ENCODE assay signal across 10 mouse cellular contexts in genomic region chr3:90322289-90322688, GRCm38 (mm10). TPM values are rescaled to one million over a fixed set of nuclear protein-coding genes. Genes with fewer than 3 reads are reported as not detected.
DNase-seq lines count a peak whose midpoint lies in the region; ATAC-seq and TF ChIP-seq lines count a peak whose summit lies in the region.
"Had no signal": no experiment of that assay in that cellular context is flagged by ENCODE, and none has a peak within 500 bp of the region (broad histone marks: within the 10 kb centered on the region; RNA-seq: fewer than 3 reads in every experiment).

No protein-coding gene starts in this region.

- peak overlapping the region; percentile 22 for H3K4me2 ChIP-seq in heart, postnatal 0 days (ENCODE audit: low read depth, low read length)
- H3K4me2 ChIP-seq in embryonic facial prominence, embryonic 13.5 days = peak overlapping the region; percentile 38
- H3K4me2 ChIP-seq in limb, embryonic 13.5 days (replicated peaks) = peak overlapping the region; percentile 30

- no peak for TF ChIP-seq EP300 in heart, postnatal 0 days (IDR thresholded peaks at IDR 0.05; ENCODE audit: low read depth)

- ATAC-seq in heart, postnatal 0 days (ENCODE audit: insufficient read depth, low read depth) = no peak
- ATAC-seq in embryonic facial prominence, embryonic 13.5 days (ENCODE audit: insufficient number of reproducible peaks, insufficient read depth, low FRiP score, low TSS enrichment, low read depth) = no peak
- no peak; the same call in 1 of the 2 replicates for ATAC-seq in limb, embryonic 13.5 days (ENCODE audit: low FRiP score, low read depth)
- no peak for ATAC-seq in granulocyte monocyte progenitor cell, adult 5-6 weeks (replicated peaks; ENCODE audit: poor library complexity, severe bottlenecking)

- H3K27me3 ChIP-seq in heart, postnatal 0 days (ENCODE audit: control insufficient read depth, insufficient read depth, low read length) = no peaks in the 10 kb centered on the region
- no peaks in the 10 kb centered on the region for H3K27me3 ChIP-seq in embryonic facial prominence, embryonic 13.5 days
- H3K27me3 ChIP-seq in limb, embryonic 13.5 days = no peaks in the 10 kb centered on the region

- WGBS in heart, postnatal 0 days = 39% methylated on average over 6 of the region's 6 CpGs
- WGBS in embryonic facial prominence, embryonic 13.5 days = 44% methylated on average over 6 of the region's 6 CpGs
- WGBS in limb, embryonic 13.5 days = 47% methylated on average over 6 of the region's 6 CpGs

- TF ChIP-seq CTCF in heart, postnatal 0 days (IDR thresholded peaks at IDR 0.05; ENCODE audit: low read depth) = no peak

- intact Hi-C loops in heart, postnatal 25 days (cut with DNase I) = no loop called here

- H3K9me3 ChIP-seq in heart, postnatal 0 days (replicated peaks; ENCODE audit: control insufficient read depth, low read length) = no peaks in the 10 kb centered on the region
- no peaks in the 10 kb centered on the region for H3K9me3 ChIP-seq in embryonic facial prominence, embryonic 13.5 days
- no peaks in the 10 kb centered on the region for H3K9me3 ChIP-seq in limb, embryonic 13.5 days
- H3K9me3 ChIP-seq: G1E had no signal

- H3K36me3 ChIP-seq in heart, postnatal 0 days (replicated peaks; ENCODE audit: control insufficient read depth, insufficient read depth, low read length) = no peaks in the 10 kb centered on the region
- H3K36me3 ChIP-seq in embryonic facial prominence, embryonic 13.5 days = no peaks in the 10 kb centered on the region
- no peaks in the 10 kb centered on the region for H3K36me3 ChIP-seq in limb, embryonic 13.5 days

- H3K4me1 ChIP-seq in heart, postnatal 0 days (ENCODE audit: control insufficient read depth, insufficient read depth) = peaks cover 20% of the 10 kb centered on the region
- peaks cover 22% of the 10 kb centered on the region for H3K4me1 ChIP-seq in embryonic facial prominence, embryonic 13.5 days
- peaks cover 33% of the 10 kb centered on the region for H3K4me1 ChIP-seq in limb, embryonic 13.5 days

- no peak for DNase-seq in heart, postnatal 0 days (ENCODE audit: low spot score)
- no peak for DNase-seq in heart, postnatal 25 days (ENCODE audit: low spot score)
- DNase-seq in 416B (ENCODE audit: low read depth) = peak; percentile 81
- no peak for DNase-seq in B cell, adult 2 months
- DNase-seq in layer of hippocampus, adult 8-10 months (ENCODE audit: low spot score in 2 of 2) = no peak
- DNase-seq: kidney, adult 2 months had no signal

- peak overlapping the region; percentile 20; the same call in 1 of the 2 replicates for H3K9ac ChIP-seq in heart, postnatal 0 days (replicated peaks; ENCODE audit: low read depth, low read length)
- no peak overlapping the region for H3K9ac ChIP-seq in embryonic facial prominence, embryonic 13.5 days
- H3K9ac ChIP-seq in limb, embryonic 13.5 days = no peak overlapping the region

- H3K27ac ChIP-seq in heart, postnatal 0 days (ENCODE audit: low read depth) = peak overlapping the region; percentile 38
- H3K27ac ChIP-seq in embryonic facial prominence, embryonic 13.5 days = peak overlapping the region; percentile 68; the same call in 1 of the 2 replicates
- peak overlapping the region; percentile 74; the same call in 1 of the 2 replicates for H3K27ac ChIP-seq in limb, embryonic 13.5 days

- no peak overlapping the region for H3K4me3 ChIP-seq in heart, postnatal 0 days (ENCODE audit: low read depth, low read length)
- H3K4me3 ChIP-seq in embryonic facial prominence, embryonic 13.5 days = no peak overlapping the region; the same call in 1 of the 2 replicates
- H3K4me3 ChIP-seq in limb, embryonic 13.5 days = no peak overlapping the region

RNA-seq across cellular contexts. Expression of gene Gatad2b, which starts 29.3 kb away (rescaled TPM):
- 14.1 and 25.3 TPM in 2 replicates for total RNA-seq in heart, postnatal 0 days (2014; rRNA removed; ENCODE audit: low replicate concordance)
- 5.8 and 6.4 TPM in 2 replicates for polyA plus RNA-seq in heart, postnatal 0 days (2015; fragmentation: Nextera tagmentation; extraction: Ambion mirVana)
- 10 to 100 TPM; 42.8 to 43.6 TPM for total RNA-seq in heart, postnatal 25 days (2021)
- polyA plus RNA-seq in embryonic facial prominence, embryonic 13.5 days (2015; fragmentation: Nextera tagmentation; extraction: Ambion mirVana) = 19.0 and 24.5 TPM in 2 replicates
- 19.4 and 19.6 TPM in 2 replicates for polyA plus RNA-seq in limb, embryonic 13.5 days (2015; fragmentation: Nextera tagmentation; extraction: Ambion mirVana)
- 100 to 1,000 TPM; 100 to 109 (median 104) TPM for total RNA-seq in layer of hippocampus, adult 8-10 months (2022)
- total RNA-seq in granulocyte monocyte progenitor cell, adult 5-6 weeks (2014; fragmentation: Nextera tagmentation) = 68.7 and 83.6 TPM in 2 replicates
- 19.4 and 19.9 TPM in 2 replicates for total RNA-seq in granulocyte monocyte progenitor cell, adult 5-6 weeks (2017)

RNA-seq across cellular contexts. Expression of gene Dennd4b, which starts 57.3 kb away (rescaled TPM):
- total RNA-seq in heart, postnatal 0 days (2014; rRNA removed; ENCODE audit: low replicate concordance) = 18.4 and 32.6 TPM in 2 replicates
- polyA plus RNA-seq in heart, postnatal 0 days (2015; fragmentation: Nextera tagmentation; extraction: Ambion mirVana) = 3.4 and 4.6 TPM in 2 replicates
- total RNA-seq in heart, postnatal 25 days (2021) = 10 to 100 TPM; 31.9 to 33.4 TPM
- polyA plus RNA-seq in embryonic facial prominence, embryonic 13.5 days (2015; fragmentation: Nextera tagmentation; extraction: Ambion mirVana) = 4.9 and 5.6 TPM in 2 replicates
- polyA plus RNA-seq in limb, embryonic 13.5 days (2015; fragmentation: Nextera tagmentation; extraction: Ambion mirVana) = 4.2 and 5.3 TPM in 2 replicates
- 10 to 100 TPM; 32.8 to 38.7 (median 33.0) TPM for total RNA-seq in layer of hippocampus, adult 8-10 months (2022)
- 28.1 and 37.5 TPM in 2 replicates for total RNA-seq in granulocyte monocyte progenitor cell, adult 5-6 weeks (2014; fragmentation: Nextera tagmentation)
- total RNA-seq in granulocyte monocyte progenitor cell, adult 5-6 weeks (2017) = 13.6 and 16.5 TPM in 2 replicates
